Mouse (Mus musculus) erythroblast, embryonic 14.5 days (primary cell): ENCODE data around the gene Nuak1.

Experiments used
- GATA1 ChIP-seq: IDR thresholded peaks from 2 replicates; pipeline ENCODE4 v1.6.1; 2012; ENCODE audit warnings: low read length, inconsistent platforms, mixed read lengths
- TAL1 ChIP-seq: IDR thresholded peaks from 3 replicates; pipeline ENCODE4 v1.6.1; 2012; ENCODE audit warnings: low read length, inconsistent platforms, mixed read lengths

- TF ChIP-seq TAL1 (no peak), GATA1 (no peak)
Measured at GRCm38 (mm10) chr10:84449733-84450132, 9.3 kb upstream of the Nuak1 start.
